Mouse (Mus musculus): Measurements from ENCODE around the gene Zscan10.
"Not testable (repeated sequence)": the region's sequence is repeated elsewhere in the genome, so short reads cannot be mapped to it uniquely, and the experiment has no call there.

Gene Zscan10

DNA sequence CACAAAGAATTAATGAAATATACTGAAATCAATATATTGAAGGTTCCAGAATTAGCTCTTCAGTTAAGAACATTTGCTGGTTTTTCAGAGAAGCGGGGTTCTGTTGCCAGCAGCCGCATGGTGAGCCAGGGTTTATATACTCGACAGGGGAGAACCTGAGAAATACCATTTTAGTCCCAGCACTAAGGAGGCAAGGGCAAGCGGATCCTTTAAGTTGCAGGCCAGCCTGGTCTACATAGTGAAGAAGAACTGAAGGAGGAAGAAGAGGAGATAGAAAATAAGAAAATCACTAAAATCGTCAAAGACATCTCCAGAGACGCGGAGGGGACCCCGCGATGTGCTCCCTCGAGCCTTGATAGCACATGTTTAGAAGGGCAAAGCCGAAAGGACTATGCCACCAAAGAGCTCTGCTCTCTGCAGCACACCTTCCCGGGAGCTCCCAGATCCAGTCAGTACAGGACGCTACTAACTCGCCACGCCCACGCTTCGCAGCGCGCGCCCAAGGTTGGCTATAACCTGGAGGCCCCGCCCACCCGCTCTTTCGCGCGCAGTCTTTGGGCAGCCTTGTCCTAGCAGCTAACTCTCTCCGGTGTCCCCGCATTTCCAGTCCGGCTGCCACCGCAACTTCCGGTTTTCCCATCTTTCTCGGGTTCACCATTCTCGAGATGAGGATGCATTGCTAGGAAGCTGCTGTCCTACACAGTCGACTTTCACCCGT, 8.3 kb upstream of the Zscan10 start:
- DNase-seq, result peak; percentile 99 to 100

DNA sequence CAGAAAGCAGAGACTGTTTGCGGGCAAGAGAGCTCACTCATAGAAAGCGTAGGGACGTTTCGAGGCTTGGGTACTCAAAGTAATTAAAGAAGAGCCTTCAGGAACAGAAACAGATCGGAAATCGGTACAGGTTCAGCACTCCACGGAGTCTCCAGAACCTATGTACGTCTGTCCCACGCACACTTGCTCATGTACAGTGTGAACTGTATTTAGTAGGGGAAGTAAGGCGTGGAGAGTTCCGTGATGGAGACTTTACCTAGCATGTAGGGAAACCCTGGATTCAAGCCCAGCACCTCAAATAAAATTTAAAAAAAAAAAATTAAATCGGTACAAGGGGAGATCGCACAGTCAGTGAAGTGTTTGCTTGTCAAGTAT, 7.7 kb upstream of the Zscan10 start:
- no peak for DNase-seq

DNA sequence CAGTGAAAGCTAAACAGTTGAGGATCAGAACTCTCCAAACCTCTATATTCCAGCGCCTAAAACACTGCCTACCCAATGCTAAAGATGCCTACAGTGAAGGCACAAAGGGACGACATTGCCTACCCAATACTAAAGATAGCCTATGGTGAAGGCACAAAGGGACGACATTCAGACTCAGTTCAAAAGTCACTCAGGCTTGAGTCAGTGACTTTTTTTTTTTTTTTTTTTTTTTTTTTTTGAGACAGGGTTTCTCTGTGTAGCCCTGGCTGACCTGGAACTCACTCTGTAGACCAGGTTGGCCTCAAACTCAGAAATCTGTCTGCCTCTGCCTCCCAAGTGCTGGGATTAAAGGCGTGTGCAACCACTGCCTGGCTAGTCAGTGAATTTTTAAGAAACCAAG, 5.5 kb upstream of the Zscan10 start:
- not testable (repeated sequence) for DNase-seq

DNA sequence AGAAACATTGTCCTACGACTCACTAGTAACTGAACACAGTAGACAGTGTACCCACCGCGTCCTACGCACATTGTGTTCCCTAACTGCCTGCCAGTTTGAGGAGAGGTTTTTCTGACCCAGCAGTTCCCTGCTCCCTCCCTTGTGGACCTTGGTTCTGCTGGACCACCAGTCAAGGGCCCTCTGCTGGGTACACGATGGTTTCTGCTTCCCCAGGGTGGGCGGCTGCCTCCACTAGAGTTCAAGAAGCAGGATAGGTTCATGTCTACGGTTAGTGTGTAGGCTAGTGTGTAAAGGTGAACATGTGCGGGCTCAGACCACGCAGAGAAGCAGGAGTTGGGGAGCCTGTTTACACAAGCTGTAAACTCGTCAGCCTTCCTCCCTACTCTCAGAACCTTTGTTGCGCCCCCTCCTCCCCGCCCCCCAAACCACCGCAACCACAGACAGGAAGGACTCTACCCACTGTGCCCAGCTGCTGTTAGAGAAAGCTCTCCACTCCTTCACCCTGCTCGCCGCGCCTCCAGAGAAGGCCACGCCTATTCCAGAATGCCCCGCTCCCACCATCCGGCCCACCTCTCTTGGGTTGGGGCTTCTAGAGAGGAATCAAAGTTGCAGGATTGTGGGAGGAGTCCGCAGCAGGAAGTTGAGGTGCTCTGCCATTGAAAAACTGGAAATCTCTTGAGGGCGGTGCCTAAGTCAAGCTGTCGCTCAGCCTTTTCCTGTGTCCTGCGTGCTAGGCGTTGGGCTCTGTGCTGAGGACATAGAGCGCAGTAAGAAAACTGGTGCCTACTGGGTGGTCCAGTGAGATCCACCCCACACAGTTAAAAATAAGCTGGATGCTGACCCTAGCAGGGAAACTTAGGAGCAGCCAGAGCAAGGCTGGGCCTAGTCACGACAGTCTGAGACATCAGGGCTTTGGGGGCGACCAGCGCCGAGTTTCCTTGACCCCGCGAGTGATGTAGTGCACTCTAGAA, 1.8 kb upstream of the Zscan10 start, which contains the start of gene Zfp13:
Gene Zfp13, minus strand, starts transcription at position 906 of the 971 bp plus-strand sequence.
- peak; percentile 64 to 72 for DNase-seq

DNA sequence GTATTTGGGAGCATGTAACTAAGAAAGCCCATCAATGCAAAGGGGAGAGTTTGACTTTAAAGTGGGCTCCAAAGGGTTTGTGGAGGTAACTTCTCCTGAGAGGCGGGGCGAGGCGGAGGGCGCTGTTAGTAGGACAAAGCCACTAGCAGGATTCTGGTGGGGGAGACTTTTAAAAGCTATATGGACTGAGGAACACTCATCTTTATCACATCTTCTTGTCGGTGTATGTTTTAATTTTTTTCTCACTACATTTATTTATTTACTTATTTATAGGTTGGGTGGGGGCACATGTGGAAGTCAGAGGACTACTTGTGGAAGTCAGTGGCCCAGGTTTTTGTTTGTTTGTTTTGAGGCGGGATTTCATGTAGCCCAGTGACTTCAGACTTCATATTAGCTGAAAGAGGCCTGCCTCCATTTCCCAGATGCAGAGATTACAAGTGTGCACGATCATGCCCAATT, 1.0 kb upstream of the Zscan10 start:
- DNase-seq, result no peak

DNA sequence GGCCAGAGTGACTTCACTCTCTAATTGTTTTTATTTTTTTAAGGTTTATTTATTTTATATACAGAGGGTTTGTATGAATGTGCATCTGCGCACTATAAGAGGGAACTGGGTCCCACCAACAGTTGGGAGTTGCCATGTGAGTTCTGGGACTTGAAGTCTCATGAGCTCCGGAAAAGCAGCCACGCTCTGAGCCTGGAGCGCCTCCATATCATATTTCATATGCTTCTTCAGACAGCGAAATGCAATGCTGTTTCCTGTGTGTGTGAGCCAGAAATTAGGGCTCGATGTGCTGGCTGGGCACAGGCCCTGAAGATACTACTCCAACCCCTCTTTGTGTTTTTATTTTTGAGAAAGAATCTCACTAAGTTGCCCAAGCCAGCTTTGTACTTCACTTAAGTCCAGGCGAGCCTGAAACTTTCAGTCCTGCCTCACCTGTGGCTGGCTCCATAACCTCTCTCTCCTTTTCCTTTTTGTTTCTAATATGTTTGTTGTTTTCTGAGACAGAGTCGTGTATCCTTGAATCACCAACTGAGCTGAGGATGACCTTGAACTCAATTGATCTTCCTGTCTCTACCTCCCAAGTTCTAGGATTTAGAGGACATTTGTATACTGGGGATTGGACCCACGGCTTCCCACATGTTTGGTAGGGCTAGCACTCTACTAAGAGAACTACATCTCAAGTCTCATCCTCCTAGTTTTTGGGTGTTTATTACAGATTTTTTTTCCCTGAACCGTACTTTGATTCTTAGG, 1.4 kb downstream of the Zscan10 start:
- DNase-seq, result no peak

DNA sequence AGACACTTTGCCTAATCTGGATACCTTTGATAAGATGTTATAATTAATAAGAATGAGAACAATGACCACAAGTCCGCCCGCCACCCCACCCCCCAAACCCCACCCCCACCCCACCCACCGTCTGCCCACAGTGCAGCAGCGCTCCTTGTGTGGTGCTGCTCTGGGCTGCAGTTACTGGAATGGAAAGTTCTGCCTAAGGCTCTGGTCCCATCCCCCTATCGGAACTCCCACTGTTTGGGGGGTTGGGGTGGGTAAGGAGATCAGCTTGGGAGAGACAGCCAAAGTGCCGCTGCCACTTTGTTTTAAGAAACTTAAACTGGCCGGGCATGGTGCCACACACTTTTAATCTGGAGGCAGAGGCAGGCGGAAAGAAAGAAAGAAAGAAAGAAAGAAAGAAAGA, 2.4 kb downstream of the Zscan10 start:
- DNase-seq, result no peak

DNA sequence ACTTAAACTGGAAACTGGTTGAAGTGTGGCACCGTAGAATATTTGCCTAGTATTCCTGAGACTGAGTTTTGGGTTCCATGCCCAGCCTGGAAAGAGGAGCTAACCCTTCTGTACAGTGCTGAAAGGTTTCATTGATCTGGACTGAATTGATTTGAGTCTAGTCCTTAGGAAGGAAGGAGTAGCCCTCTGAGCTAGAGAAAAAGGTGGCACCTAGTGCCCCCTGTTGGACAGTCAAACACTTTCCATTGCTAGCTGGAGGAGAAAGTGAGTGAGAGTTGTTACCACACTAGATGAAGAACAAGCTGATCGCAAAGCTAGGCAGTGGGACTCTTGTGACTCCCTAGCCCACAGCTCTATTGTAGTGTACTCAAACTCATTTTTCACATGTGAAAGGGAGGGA, 2.9 kb downstream of the Zscan10 start:
- DNase-seq, result peak in 1 of 2 experiments; percentile 33

DNA sequence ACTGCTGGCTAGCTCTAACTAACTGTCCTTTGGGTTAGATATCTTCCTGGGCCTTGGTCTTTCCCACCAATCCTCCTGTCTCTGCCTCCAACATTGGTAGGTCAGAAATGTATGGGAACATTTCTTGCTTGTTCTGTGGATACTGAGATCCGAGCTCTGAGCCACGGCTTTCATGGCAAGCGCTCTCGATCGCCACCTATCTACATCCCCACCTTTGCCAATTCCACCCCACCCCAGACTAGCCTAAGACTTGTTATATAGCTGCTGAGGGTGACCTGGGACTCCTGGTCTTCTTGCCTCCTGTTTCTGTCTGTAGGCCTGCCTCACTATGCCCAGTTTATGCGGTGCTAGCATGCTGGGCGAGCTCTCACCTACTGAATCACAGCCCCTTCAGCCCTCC, 3.7 kb downstream of the Zscan10 start:
- peak in 1 of 2 experiments; percentile 16 for DNase-seq

DNA sequence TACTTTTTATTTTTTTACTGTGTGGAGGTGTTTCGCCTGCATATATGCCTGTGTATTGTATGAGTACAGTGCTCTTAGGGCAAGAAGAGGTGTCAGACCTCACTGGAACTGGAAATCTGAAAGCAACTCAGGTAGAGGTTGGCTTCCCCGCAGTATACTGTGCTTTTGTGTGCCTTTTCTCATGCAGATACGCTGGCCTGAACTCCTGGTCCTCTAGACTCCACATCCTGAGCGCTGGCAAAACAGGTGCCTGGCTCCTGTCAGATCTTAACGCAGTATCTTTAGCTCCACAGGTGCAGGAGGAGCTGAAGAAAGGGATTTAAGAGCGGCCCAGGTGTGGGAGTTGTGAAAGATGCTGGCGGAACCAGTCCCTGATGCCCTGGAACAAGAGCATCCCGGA, 4.6 kb downstream of the Zscan10 start:
- DNase-seq, result no peak

DNA sequence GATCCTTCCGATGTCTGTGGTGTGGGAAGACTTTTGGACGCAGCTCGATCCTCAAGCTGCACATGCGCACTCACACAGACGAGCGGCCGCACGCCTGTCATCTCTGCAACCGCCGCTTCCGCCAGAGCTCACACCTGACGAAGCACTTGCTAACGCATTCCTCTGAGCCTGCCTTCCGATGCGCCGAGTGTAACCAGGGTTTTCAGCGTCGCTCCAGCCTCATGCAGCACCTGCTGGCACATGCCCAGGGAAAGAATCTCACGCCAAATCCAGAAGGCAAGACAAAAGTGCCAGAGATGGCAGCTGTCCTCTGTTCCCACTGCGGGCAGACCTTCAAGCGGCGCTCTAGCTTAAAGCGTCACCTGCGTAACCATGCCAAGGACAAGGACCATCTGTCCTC, 9.0 kb downstream of the Zscan10 start:
- peak; percentile 56 to 70 for DNase-seq

DNA sequence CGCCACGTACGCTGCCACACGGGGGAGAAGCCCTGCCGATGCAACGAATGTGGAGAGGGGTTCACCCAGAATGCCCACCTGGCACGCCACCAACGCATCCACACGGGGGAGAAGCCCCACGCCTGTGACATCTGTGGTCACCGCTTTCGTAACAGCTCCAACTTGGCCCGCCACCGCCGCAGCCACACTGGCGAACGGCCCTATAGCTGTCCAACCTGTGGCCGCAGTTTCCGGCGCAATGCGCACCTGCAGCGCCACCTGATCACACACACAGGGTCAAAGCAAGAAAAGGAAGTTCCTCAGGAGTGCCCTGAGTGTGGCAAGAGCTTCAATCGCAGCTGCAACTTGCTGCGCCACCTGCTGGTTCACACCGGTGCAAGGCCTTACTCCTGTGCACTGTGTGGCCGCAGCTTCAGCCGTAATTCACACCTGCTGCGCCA, 9.7 kb downstream of the Zscan10 start:
- peak; percentile 74 to 85 for DNase-seq

DNA sequence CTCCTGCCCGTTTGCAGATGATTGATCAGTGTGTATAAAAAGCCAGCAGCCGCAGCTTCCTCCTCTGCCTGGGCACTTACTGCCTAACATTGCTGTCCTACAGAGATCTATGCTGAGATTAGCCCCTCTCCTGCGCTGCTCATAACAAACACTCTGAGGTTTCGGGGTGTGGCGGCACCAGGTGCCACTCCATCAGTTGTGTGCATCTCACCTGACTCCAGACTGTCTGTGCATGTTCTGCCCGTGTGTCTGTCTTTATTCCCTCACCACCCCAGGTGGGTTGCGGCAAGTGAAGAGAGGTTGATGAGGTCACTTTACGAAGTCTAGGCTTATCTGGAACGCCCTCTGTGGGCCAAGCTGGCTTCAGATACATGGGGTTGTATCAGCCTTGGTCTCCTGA, 16.4 kb downstream of the Zscan10 start:
- no peak for DNase-seq

DNA sequence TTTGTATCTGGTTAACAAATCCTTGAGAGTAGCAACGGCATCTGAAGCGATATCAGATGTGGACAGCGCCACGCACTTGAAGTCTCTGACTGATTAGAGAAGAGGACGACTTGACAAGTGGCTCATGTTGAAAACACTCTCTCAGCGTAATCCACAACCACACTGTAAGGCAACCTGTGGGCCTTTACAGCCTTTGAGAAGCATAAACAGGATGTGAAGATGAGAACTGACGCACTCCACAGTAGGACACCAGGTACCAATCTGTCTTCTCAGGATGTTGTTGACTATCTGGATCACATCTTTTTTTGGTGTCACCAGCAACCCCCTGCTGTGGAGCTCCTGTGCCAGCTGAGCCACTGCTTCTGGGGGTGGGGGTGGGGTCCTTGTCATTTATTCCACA, 19.7 kb downstream of the Zscan10 start:
- DNase-seq, result no peak

DNA sequence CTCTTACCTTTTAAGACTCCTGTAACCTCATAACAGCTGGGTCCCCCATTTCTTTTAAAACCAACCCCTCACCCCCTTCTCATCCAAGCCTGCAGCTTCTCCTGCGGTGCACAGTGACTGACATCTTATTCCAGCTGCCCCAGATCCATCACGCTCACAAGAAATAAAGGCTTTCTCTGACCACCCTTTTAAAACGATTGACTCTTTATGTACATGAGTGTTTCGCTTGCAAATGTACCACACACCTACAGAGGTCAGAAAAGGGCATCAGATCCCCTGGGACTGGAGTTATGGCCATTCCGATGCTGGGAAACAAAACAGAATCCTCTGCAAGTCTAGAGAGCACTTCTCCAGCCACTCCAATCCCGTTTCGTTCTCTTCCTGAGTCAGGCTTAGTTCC, 27.2 kb downstream of the Zscan10 start:
- no peak for DNase-seq

DNA sequence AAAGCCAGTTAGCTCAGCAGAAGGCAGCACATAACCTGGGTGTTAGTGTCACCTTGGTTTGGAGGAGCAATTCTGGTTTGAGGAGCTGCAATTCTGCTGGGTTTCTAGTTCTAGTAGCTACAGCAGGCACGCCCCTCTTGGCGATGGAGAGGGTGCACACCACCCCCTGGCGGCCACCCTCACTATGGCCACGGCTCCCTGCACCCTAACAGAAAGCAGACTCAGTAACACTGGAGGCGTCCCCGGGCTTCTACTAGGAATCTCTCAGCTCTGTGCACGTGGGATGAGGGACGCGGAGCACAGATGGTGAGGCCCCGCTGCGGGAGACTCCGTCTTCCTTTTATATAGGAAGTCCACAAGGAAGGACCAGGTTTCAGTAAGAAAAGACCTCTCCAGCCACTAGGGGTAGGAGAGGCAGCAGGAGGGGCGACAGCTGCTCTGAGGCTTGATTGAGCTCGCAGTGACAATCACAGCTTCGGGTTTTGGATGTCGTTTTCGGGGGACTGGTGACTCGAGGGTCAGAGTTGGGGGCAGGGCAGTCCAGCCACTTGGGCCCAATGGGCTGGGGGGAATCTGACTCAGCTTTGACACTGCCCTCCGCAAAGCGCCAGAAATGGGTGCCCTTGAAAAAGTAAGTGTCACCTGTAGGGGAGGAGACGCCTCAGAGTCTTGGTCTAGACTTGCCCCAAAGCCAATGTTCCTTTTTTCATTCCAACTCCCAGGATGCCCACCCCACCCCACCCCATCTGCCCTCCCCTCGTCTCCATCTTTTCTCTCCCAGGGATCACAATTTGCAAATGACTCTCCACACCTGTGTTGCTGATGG, 29.8 kb downstream of the Zscan10 start:
- peak; percentile 83 to 88 for DNase-seq

DNA sequence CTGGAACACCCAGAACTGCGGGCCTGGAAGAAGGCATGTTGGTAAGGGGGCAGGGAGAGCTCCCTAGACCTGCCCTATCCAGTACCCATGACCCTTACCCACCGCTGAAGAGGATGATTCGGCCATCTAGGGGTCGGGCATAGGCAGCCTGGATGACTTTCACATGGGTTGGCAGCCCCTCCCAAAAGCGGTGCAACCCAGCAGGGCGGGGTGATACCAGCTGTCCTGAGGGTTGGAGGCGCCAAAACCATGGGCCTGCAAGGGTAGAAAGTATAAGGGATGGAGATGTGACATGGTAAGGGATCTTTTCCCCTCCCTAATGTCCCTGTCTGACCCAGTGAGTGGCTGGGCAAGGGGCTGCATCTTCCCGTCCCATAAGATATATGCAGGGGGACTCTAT, 30.6 kb downstream of the Zscan10 start:
- DNase-seq, result peak in 1 of 2 experiments; percentile 7

DNA sequence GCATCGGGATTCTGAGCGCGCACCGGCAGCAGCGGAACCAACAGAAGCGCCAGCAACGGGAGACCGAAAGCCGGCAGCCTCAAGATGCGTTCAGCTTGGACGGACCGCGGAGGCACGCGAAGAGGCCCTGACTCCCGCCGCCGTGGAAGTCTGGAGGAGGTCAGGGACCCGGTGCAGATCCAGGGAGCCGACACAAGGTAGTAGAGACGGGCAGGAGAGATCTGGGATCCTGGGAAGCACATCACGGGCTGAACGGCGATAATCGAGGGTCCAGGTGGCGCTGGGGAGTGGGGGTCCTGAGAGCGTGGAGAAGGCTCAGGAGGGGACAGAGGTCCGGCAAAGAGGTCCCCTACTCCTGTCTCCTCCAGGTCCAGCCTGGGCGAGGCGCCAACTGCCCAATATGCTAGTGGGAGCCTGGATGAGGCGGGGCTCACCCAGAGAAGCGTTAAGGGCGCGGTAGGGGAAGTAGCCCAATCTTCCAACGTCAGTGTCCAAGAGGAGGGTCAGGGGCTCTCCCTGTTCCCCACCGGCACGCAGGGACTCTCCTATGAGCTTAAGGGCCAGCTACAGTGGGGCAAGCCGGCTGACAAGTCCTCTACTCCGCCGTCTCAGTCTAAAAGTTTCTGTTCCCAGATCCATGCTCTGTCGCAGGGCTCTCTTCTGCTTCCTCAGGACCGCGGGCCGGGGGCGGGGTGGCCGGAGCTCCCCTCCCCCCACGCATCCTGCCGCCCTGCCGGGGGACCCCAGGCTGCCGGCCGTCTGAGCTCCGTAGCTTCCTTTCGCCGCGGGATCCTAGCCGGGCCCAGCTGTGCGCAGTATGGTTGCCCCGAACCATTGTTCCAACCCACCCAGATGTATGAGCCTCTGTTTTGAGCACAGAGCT, 44.2 kb downstream of the Zscan10 start, which contains the start of gene Mmp25:
Gene Mmp25, minus strand, starts transcription at position 665 of the 883 bp plus-strand sequence.
- DNase-seq, result peak in 1 of 2 experiments; percentile 26

DNA sequence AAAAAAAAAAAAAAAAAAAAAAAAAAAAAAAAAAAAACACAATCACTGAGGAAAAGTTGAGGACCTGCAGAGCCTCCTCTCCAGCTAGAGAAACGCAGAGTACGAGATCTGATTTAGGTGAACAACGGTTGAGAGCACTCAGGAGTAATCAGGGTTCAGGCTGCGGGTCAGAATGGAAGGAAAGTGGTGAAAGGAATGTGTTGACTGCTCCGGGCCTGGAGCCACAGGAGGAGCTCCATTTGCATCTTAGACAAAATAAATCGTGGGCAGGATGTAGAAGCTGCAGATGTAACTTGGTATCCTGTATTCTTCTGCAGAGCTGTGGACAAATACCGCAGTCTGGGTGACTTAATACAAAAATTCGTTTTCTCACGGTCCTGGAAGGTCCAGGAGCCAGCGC, 45.2 kb downstream of the Zscan10 start:
- no peak for DNase-seq

DNA sequence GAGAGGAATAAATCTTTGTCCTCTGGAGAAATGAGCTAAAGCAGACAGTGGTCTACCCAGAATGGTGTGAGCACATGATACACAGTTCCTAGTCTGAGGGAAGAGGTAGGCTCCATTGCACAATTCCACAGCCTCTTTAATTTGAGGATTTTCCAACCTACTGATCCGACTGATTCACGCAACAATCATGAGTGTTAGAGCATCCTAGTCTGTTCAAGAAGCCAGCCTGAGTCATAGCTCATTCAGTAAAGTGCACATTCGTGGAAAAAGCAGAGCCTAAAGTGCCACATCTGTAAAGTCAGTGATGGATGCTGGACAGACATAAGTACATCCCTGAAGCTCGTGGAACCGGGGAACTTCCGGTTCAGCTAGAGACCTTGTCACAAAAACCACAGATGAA, 50.7 kb downstream of the Zscan10 start:
- DNase-seq, result no peak

DNA sequence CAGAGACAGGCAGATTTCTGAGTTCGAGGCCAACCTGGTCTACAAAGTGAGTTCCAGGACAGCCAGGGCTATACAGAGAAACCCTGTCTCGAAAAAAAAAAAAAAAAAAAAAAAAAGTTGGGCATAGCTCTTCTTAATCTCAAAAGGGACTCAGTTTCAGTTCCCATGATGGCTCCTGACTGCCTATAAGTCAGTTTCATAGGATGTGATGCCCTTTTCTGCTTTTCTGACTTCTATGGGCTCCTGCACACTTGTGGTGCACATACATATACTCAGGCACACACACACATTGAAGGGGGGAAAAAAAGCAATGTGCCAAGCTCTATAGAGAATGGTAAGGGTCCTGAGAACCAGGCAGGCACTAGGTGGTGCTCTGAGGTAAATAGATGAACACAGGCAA, 52.7 kb downstream of the Zscan10 start:
- DNase-seq, result no peak

Measured in cerebellum, postnatal 25 days (tissue).